Mouse (Mus musculus) layer of hippocampus, adult 9-11 months (tissue): ENCODE measurements around the gene Tshz3.

Source experiments
- DNase-seq: peaks from one replicate; pipeline ENCODE4 v3.0.0; 2022

Gene Tshz3

DNA sequence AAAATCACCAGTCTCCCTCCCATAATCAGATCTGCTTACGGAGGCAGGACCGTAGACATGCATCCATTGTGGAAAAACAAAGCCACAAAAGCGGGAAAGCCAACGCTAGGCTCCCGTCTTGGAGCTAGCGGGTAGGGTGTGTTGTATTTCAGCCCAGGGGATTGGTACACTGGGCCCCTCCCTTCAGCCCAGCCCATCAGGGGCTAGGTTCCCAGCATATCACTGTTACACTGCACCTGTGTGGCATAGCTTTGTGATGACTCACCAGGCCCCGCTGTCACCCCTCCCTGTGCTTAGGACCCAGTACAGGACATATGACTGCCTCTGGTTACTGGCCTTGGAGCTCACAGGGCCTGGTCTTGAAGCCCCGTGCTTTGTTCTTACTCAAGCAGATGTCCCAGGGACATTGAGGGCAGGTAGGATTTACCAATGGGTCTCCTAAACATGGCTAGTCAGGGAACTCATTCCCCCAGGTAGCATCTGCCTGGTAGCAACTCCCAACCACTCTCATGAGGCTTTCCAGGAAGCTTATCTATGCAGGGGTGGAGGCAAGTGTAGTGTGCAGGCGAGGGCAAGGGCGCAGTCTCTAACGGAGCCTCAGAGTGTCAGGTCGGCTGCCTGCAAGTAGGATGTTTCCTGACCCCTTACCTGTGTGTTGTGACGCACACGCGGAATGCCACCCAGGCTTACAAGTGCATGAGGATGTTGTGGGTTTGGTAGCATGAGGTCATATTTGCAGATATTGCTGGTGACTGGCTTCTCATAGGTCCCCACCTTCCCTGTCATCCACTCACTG is 98.7 kb downstream of the Tshz3 start:
- no peak for DNase-seq
